Mouse (Mus musculus) hindbrain, postnatal 0 days (tissue): ENCODE measurements around the gene Draxin. TPM values are rescaled to one million over a fixed set of nuclear protein-coding genes. Genes with fewer than 3 reads are reported as not detected.

Experiments
- ATAC-seq: fragments of 200-750 bp; cut with Nextera tagmentation; 2 replicates; pipeline ENCODE4 v1.8.0; 2017; ENCODE audit warnings: mild to moderate bottlenecking, moderate TSS enrichment, moderate library complexity
- DNase-seq: peaks from one replicate; pipeline ENCODE4 v3.0.0-alpha.2; 2015; ENCODE audit warnings: low spot score
- H3K27ac ChIP-seq: fragments of 300-500 bp; sonication (generic); 2 replicates; pipeline ENCODE4 v1.5.1; 2014; ENCODE audit warnings: mild to moderate bottlenecking
- H3K27me3 ChIP-seq: fragments of 300-500 bp; sonication (generic); 2 replicates; pipeline ENCODE4 v1.6.1; 2014; ENCODE audit warnings: low read length, mixed read lengths; ENCODE audit not compliant: insufficient read depth
- H3K36me3 ChIP-seq: fragments of 300-500 bp; sonication (generic); 2 replicates; pipeline ENCODE4 v1.6.1; 2014; ENCODE audit warnings: low read length, mixed read lengths; ENCODE audit not compliant: insufficient read depth
- H3K4me1 ChIP-seq: fragments of 300-500 bp; sonication (generic); 2 replicates; pipeline ENCODE4 v1.6.1; 2014; ENCODE audit warnings: antibody characterized with exemption, low read length, mixed read lengths; ENCODE audit not compliant: insufficient read depth
- H3K4me2 ChIP-seq: fragments of 300-500 bp; sonication (generic); 2 replicates; pipeline ENCODE4 v1.6.1; 2014; ENCODE audit warnings: low read depth, mild to moderate bottlenecking, low read length, moderate library complexity, mixed read lengths
- H3K4me3 ChIP-seq: fragments of 300-500 bp; sonication (generic); 2 replicates; pipeline ENCODE4 v1.5.1; 2014; ENCODE audit warnings: low read length
- H3K9ac ChIP-seq: fragments of 300-500 bp; sonication (generic); replicated peaks from 2 replicates; pipeline ENCODE4 v1.6.1; 2014; ENCODE audit warnings: mild to moderate bottlenecking, low read length, moderate library complexity, mixed read lengths
- H3K9me3 ChIP-seq: fragments of 300-500 bp; sonication (generic); 2 replicates; pipeline ENCODE4 v1.6.1; 2016; ENCODE audit warnings: low read length, mixed read lengths
- CTCF ChIP-seq: IDR thresholded peaks from 2 replicates; pipeline ENCODE4 v1.5.1; 2016; ENCODE audit warnings: antibody characterized with exemption, control low read depth, low read depth
- WGBS: fragments of 180-500 bp; shearing (Covaris S2); extraction: QIAGEN DNeasy Blood & Tissue Kit; methylation state at CpG from one replicate; pipeline ENCODE4 v1.1.7; 2014; 5-methylcytosine and 5-hydroxymethylcytosine counted together
- polyA plus RNA-seq: library from polyadenylated mRNA; unstranded; fragments of >200 nt; fragmentation: Nextera tagmentation; extraction: Ambion mirVana; gene quantifications from 2 replicates; pipeline ENCODE4 v1.2.1, GENCODE M21; 2015
- total RNA-seq: library from RNA; depleted of rRNA; stranded (reverse); fragments of >200 nt; gene quantifications from 2 replicates; pipeline ENCODE4 v1.2.3, GENCODE M21; 2014

Gene Draxin
- total and polyA plus RNA-seq, 2 experiments from 2014 or later: 7.2 to 44.9 TPM

GRCm38 (mm10) chr4:148085131-148085906, 45.2 kb downstream of the Draxin start:
- H3K27ac ChIP-seq: no peak overlapping the region
- peaks cover 5% of the 10 kb centered on the region; the same call in 1 of the 2 replicates for H3K4me1 ChIP-seq
- no peak for TF ChIP-seq CTCF
- DNase-seq: no peak
- no peaks in the 10 kb centered on the region for H3K36me3 ChIP-seq
- H3K9ac ChIP-seq: no peak overlapping the region
- no peaks in the 10 kb centered on the region for H3K27me3 ChIP-seq
- H3K4me2 ChIP-seq: no peak overlapping the region
- H3K9me3 ChIP-seq: no peaks in the 10 kb centered on the region
- no peak overlapping the region for H3K4me3 ChIP-seq
- WGBS: 39% methylated on average over 10 of the region's 10 CpGs
- no peak for ATAC-seq

DNA sequence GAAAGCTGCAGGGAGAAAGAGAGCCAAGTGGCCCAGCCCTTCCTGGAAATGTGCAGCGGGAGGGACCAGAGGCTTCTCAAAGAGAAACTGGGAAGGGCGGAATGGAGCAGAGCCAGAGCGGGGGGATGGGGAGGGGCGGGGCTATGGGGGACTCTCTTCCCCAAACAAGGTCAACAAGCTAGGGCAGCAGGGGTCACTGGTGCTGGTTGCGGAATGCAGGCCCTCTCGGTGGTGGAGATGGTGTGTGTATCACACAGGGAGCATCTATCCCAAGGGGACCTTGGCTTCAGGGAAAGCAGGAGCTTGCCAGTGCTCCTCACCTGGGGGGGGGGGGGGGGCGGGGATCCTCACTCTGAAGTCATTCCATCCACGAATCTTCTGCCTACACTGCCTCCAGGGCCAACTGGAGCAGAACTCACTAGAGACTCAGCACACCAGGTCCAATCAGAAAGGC, 46.2 kb downstream of the Draxin start:
- peaks cover 5% of the 10 kb centered on the region; the same call in 1 of the 2 replicates for H3K4me1 ChIP-seq
- H3K27ac ChIP-seq: no peak overlapping the region
- H3K36me3 ChIP-seq: no peaks in the 10 kb centered on the region
- H3K4me2 ChIP-seq: no peak overlapping the region
- no peak for ATAC-seq
- TF ChIP-seq CTCF: no peak
- H3K9ac ChIP-seq: no peak overlapping the region
- 17% methylated on average over 6 of the region's 8 CpGs for WGBS
- no peaks in the 10 kb centered on the region for H3K27me3 ChIP-seq
- H3K9me3 ChIP-seq: no peaks in the 10 kb centered on the region
- no peak for DNase-seq
- H3K4me3 ChIP-seq: no peak overlapping the region

DNA sequence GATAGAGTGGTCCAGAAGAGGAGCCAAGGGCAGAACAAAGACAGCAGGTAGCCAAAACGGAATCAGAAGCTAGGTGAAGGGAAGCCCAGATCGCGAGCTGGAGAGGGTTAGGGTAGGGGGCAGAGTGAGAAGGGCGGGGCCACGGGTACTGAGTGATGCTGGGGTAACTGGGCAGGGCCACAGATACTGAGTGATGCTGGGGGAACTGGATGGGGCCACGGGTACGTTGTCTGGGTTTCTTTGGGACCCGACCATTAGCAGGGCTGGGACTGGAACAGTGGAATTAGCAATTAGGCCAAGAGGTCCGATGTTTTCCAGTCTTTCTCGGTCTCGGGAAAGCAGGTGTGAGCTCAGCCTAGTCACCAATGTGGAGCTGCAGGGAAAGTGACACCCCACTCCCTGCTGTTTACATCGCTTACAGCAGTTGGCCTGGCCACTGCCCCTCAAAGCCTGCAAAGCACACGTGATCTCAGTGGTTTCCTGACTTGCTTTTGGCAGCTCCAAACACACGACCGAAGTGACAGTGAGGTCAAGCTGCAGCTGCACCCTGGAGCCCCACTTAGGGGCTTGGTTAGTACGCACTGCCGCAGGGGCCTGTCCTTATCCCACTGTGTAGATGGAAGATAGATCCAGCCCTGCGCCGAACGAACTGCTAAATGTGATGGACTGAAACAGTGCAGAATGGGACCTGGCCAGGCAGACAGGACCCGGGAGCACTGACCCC, 47.2 kb downstream of the Draxin start:
- Histone ChIP-seq H3K9ac (no peak overlapping the region), H3K9me3 (no peaks in the 10 kb centered on the region), H3K4me1 (peaks cover 4% of the 10 kb centered on the region; the same call in 1 of the 2 replicates), H3K27ac (no peak overlapping the region), H3K27me3 (no peaks in the 10 kb centered on the region), H3K4me2 (no peak overlapping the region), H3K4me3 (no peak overlapping the region), H3K36me3 (no peaks in the 10 kb centered on the region)
- WGBS: 61% methylated on average over 21 of the region's 21 CpGs
- ATAC-seq (no peak), DNase-seq (no peak)
- no peak for TF ChIP-seq CTCF

DNA sequence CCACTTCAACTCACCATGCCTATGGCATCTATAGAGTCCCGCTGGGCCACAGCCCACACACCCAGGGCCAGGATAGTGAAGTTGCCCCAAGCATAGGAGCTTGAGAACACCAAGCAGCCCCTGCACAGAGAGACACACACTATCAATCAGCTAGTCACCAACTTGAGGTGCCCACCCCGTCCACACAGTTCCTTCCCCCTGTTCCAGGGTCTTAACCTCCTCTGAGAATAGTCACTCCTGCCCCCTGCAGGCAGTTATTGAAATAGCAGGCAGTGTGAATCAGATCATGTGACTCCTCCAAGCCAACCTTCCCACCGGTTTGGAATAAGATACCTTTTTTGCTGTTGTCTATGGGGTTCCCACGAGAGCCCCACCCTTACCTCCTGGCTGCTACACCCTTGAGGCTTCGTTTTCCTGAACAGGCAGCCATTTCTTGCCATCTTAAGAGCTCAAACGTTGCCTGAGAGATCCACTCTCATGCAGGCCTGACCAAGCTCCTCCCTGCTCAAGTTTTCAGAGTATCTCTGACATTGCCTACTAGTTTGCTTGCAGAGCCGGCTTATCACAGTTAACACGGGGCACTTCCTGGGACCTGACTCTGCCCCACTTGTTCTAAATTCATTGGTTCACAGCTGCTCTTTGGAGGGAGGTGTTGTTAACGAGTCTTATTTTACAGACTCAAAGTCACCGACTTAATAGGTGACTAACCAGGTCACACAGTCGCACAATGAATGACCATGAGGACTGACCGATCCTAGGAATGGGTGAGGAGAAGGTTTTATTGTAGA, 48.0 kb downstream of the Draxin start:
- DNase-seq (peak; percentile 73), ATAC-seq (peak; percentile 9; the same call in 1 of the 2 replicates)
- Histone ChIP-seq H3K4me1 (no peaks in the 10 kb centered on the region), H3K4me2 (no peak overlapping the region), H3K4me3 (no peak overlapping the region), H3K36me3 (no peaks in the 10 kb centered on the region), H3K9me3 (no peaks in the 10 kb centered on the region), H3K9ac (no peak overlapping the region), H3K27ac (no peak overlapping the region), H3K27me3 (no peaks in the 10 kb centered on the region)
- WGBS: 56% methylated on average over 12 of the region's 12 CpGs
- TF ChIP-seq CTCF: peak; percentile 77

GRCm38 (mm10) chr4:148081201-148081600, 49.3 kb downstream of the Draxin start:
- DNase-seq: no peak
- Histone ChIP-seq H3K9ac (no peak overlapping the region), H3K9me3 (no peaks in the 10 kb centered on the region), H3K4me1 (no peaks in the 10 kb centered on the region), H3K27ac (peak overlapping the region; percentile 29; the same call in 1 of the 2 replicates), H3K36me3 (no peaks in the 10 kb centered on the region), H3K4me2 (no peak overlapping the region), H3K27me3 (no peaks in the 10 kb centered on the region), H3K4me3 (no peak overlapping the region)
- 94% methylated on average over 10 of the region's 10 CpGs for WGBS
- ATAC-seq: no peak
- no peak for TF ChIP-seq CTCF

DNA sequence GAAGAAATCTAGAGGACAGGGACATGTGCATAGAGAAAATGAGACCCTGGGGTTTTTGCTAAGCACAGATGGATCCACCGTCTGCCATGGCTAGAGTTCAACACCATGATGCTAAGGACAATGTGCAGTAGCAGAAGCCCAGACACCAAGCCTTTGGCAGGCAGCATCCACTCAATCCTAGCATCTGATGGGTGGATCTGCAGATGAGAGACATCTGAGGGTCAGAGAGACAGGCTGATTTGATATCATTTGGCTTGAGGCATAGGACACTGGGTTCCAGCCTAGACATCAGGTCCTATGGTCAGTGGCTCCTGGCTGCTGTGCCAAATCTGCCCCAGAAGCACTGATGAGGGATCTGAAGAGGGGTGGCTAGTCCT, 49.9 kb downstream of the Draxin start:
- Histone ChIP-seq H3K4me3 (no peak overlapping the region), H3K4me1 (no peaks in the 10 kb centered on the region), H3K27me3 (no peaks in the 10 kb centered on the region), H3K27ac (no peak overlapping the region), H3K4me2 (no peak overlapping the region), H3K9me3 (no peaks in the 10 kb centered on the region), H3K9ac (no peak overlapping the region), H3K36me3 (no peaks in the 10 kb centered on the region)
- DNase-seq: peak; percentile 56
- no peak for TF ChIP-seq CTCF
- WGBS: 54% methylated on average over 1 of the region's 1 CpGs
- peak; percentile 35; the same call in 1 of the 2 replicates for ATAC-seq
